Mouse (Mus musculus) heart, embryonic 14.5 days (tissue): Measurements from ENCODE around the gene Cftr. TPM values are rescaled to one million over a fixed set of nuclear protein-coding genes. Genes with fewer than 3 reads are reported as not detected.

Experiments
- ATAC-seq: fragments of 200-750 bp; cut with Nextera tagmentation; 2 replicates; pipeline ENCODE4 v1.8.0; 2017; ENCODE audit warnings: low read depth, moderate TSS enrichment; ENCODE audit not compliant: insufficient number of reproducible peaks, insufficient read depth, low FRiP score
- H3K27ac ChIP-seq, 2 experiments: fragments of 200-500 bp in 1 of 2; fragments of 300-500 bp in 1 of 2; sonication (generic) in 1 of 2; replicated peaks in 1 of 2; 2 replicates each; pipeline ENCODE4 v1.5.1; 2012 to 2014; ENCODE audit warnings: low read depth in 2 of 2, low read length in 2 of 2, control low read depth in 1 of 2, mild to moderate bottlenecking in 1 of 2, mixed read lengths in 1 of 2; ENCODE audit not compliant: control insufficient read depth in 1 of 2, insufficient read depth in 1 of 2
- H3K27me3 ChIP-seq: fragments of 300-500 bp; sonication (generic); 2 replicates; pipeline ENCODE4 v1.6.1; 2014; ENCODE audit warnings: mild to moderate bottlenecking, low read length, control low read depth; ENCODE audit not compliant: control insufficient read depth, insufficient read depth
- H3K36me3 ChIP-seq: fragments of 300-500 bp; sonication (generic); 2 replicates; pipeline ENCODE4 v1.6.1; 2014; ENCODE audit warnings: mild to moderate bottlenecking, control low read depth, low read length, mixed read lengths; ENCODE audit not compliant: control insufficient read depth, insufficient read depth
- H3K4me1 ChIP-seq, 2 experiments: fragments of 200-500 bp in 1 of 2; fragments of 300-500 bp in 1 of 2; sonication (generic) in 1 of 2; 2 replicates each; pipeline ENCODE4 v1.6.1; 2012 to 2014; ENCODE audit warnings: low read length in 2 of 2, control low read depth in 1 of 2, mixed read lengths in 1 of 2; ENCODE audit not compliant: control insufficient read depth in 2 of 2, insufficient read depth in 2 of 2
- H3K4me2 ChIP-seq: fragments of 300-500 bp; sonication (generic); 2 replicates; pipeline ENCODE4 v1.6.1; 2014; ENCODE audit warnings: mild to moderate bottlenecking, low read length
- H3K4me3 ChIP-seq, 2 experiments: fragments of 200-500 bp in 1 of 2; fragments of 300-500 bp in 1 of 2; sonication (generic) in 1 of 2; 2 replicates each; pipeline ENCODE4 v1.5.1; 2012 to 2014; ENCODE audit warnings: low read length in 2 of 2, mild to moderate bottlenecking in 2 of 2, control low read depth in 1 of 2, low read depth in 1 of 2, moderate library complexity in 1 of 2; ENCODE audit not compliant: control insufficient read depth in 1 of 2, insufficient read depth in 1 of 2
- H3K9ac ChIP-seq: fragments of 300-500 bp; sonication (generic); 2 replicates; pipeline ENCODE4 v1.6.1; 2014; ENCODE audit warnings: mild to moderate bottlenecking, low read length
- H3K9me3 ChIP-seq: fragments of 300-500 bp; sonication (generic); 2 replicates; pipeline ENCODE4 v1.6.1; 2016; ENCODE audit warnings: low read length, control low read depth; ENCODE audit not compliant: control insufficient read depth
- WGBS: fragments of 180-500 bp; shearing (Covaris S2); extraction: QIAGEN DNeasy Blood & Tissue Kit; methylation state at CpG from one replicate; pipeline ENCODE4 v1.1.7; 2014; 5-methylcytosine and 5-hydroxymethylcytosine counted together
- polyA plus RNA-seq: library from polyadenylated mRNA; unstranded; fragments of >200 nt; fragmentation: Nextera tagmentation; extraction: Ambion mirVana; gene quantifications from 2 replicates; pipeline ENCODE4 v1.2.1, GENCODE M21; 2014

The Cftr gene
- polyA plus RNA-seq, 1 experiment from 2014 or later = 0.15 TPM

DNA sequence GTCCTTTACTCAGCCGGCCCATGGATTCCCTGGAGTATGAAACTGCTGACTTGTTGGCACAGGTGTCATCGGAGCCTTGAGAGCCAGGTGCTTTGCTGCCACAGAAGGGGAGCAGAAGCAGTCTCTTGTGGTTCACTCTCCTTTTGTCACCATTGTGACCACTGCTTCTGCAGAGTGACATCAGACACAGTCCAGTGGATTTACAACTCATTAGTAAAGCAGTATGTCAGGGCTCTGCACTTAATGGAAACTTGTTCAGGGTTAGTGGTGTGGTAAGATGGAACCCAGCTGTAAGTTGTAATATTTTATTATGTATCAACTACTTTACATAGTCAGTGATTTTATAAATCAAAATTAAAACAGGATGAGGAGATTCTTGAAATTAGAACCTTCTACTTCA is 7.0 kb downstream of the Cftr start:
- no peak for ATAC-seq
- no peak overlapping the region for H3K4me2 ChIP-seq
- H3K9me3 ChIP-seq = no peaks in the 10 kb centered on the region
- H3K4me3 ChIP-seq = no peak overlapping the region
- H3K27me3 ChIP-seq = no peaks in the 10 kb centered on the region
- WGBS = 80% methylated on average over 2 of the region's 2 CpGs
- H3K36me3 ChIP-seq = no peaks in the 10 kb centered on the region
- no peak overlapping the region for H3K27ac ChIP-seq
- H3K9ac ChIP-seq = no peak overlapping the region
- no peaks in the 10 kb centered on the region for H3K4me1 ChIP-seq

DNA sequence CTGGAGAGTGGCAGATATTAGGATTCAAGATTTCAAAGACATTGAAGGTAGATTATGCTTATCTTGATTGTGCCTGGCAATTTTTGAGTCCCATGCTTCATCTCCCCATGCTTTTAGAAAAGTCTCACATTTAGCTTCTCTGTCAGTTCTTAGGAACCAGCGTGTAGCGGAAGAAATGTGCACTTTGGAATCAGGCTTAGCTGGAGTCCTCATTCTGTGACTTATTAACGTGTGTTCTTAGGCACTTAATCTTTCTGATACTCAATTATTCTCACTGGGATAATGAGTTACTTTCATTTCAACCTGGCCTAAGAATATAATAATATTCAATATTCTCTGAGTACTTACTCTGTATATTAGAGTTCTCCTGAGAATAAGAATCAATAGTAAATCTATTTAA is 10.2 kb downstream of the Cftr start:
- Histone ChIP-seq H3K4me3 (no peak overlapping the region), H3K4me1 (no peaks in the 10 kb centered on the region), H3K4me2 (no peak overlapping the region), H3K27ac (no peak overlapping the region), H3K27me3 (no peaks in the 10 kb centered on the region), H3K9ac (no peak overlapping the region), H3K9me3 (no peaks in the 10 kb centered on the region), H3K36me3 (no peaks in the 10 kb centered on the region)
- ATAC-seq = no peak
- 81% methylated on average over 3 of the region's 3 CpGs for WGBS

DNA sequence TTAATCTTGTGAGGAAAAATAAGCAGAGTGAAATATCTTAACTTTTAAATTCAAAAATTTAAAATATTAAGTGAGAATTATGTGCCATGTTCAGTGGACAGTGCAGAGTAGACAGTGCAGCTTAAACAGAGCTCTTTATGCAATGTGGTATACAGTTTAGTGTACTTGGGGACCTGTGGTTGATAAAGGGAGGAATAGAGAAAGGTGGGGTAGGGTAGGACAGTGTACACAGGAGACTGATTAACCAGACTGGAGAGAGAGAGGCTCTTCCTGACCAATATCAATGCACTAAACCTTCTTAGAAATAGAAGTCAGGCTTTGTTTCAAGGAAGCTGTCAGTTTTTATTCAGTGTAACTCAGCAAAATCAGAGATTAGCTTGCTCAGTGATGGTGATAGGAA is 12.4 kb downstream of the Cftr start:
- Histone ChIP-seq H3K27me3 (no peaks in the 10 kb centered on the region), H3K4me1 (no peaks in the 10 kb centered on the region), H3K9ac (no peak overlapping the region), H3K9me3 (no peaks in the 10 kb centered on the region), H3K4me2 (no peak overlapping the region), H3K27ac (no peak overlapping the region), H3K36me3 (no peaks in the 10 kb centered on the region), H3K4me3 (no peak overlapping the region)
- no peak for ATAC-seq

DNA sequence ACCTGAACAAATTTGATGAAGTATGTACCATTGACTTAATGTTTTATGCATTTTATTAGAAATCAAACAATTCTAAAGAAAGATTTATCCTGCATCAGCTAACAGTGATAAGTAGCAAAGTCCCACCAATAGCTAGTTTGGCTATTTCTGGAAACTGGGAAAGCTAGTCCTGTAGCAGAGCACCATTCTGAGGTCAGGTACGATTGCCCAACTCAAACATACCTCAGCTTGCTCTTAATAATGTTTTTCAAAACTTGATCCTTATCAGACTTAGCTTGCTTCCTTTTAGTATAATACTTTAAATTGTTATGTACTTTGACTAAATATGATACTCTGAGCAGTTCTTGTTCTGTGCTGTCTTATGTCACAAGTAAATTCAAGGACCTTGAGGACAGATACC is 50.2 kb downstream of the Cftr start:
- no peak for ATAC-seq
- WGBS = 31% methylated on average over 1 of the region's 1 CpGs
- no peak overlapping the region for H3K27ac ChIP-seq
- H3K9ac ChIP-seq = no peak overlapping the region
- H3K4me2 ChIP-seq = no peak overlapping the region
- H3K4me1 ChIP-seq = peaks cover 0 to 2% of the 10 kb centered on the region in 2 experiments; a peak in 1 of 4 replicates
- no peaks in the 10 kb centered on the region for H3K9me3 ChIP-seq
- no peaks in the 10 kb centered on the region for H3K36me3 ChIP-seq
- H3K27me3 ChIP-seq = no peaks in the 10 kb centered on the region
- no peak overlapping the region for H3K4me3 ChIP-seq

DNA sequence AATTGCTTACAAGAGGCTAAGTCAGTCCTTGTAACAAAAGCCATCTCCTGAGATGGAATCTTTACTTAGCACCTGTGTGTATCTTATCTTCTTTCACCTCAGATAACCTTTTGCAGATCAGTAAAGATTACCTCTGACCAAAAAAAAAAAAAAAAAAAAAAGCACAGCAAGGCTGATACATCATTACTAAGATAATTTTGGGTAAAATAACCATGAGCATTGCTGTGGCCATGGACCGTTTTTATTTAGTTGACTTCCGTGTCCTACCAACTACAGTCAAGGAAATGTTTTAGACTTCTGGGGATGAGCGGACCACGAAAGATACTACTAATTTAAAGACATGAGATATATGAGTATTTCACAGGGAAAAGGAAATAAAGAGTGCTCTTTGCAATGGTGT is 52.7 kb downstream of the Cftr start:
- Histone ChIP-seq H3K27ac (no peak overlapping the region), H3K36me3 (no peaks in the 10 kb centered on the region), H3K4me3 (no peak overlapping the region), H3K9me3 (no peaks in the 10 kb centered on the region), H3K9ac (no peak overlapping the region), H3K4me2 (no peak overlapping the region), H3K27me3 (no peaks in the 10 kb centered on the region), H3K4me1 (peaks cover 0 to 2% of the 10 kb centered on the region in 2 experiments; a peak in 1 of 4 replicates)
- no peak for ATAC-seq
- WGBS = 90% methylated on average over 4 of the region's 4 CpGs

DNA sequence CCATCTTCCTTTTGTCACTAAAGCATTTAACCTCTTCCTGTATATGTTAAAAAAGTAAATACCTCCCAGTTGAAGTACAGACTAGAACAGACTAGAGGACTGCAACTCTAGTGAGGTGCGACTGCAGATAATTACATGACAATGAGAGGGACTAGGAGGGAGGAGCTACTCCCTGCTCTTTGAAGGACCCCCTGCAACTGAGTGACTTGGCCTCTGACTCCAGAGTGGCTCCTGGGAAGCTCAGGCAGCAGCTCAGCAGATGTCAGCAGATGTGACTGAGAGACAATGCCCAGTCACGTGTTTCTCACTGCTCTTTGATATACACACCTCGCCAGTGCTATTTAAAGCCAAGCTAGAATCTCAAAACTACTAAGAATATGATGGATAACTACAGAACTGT is 54.7 kb downstream of the Cftr start:
- H3K4me3 ChIP-seq = no peak overlapping the region

DNA sequence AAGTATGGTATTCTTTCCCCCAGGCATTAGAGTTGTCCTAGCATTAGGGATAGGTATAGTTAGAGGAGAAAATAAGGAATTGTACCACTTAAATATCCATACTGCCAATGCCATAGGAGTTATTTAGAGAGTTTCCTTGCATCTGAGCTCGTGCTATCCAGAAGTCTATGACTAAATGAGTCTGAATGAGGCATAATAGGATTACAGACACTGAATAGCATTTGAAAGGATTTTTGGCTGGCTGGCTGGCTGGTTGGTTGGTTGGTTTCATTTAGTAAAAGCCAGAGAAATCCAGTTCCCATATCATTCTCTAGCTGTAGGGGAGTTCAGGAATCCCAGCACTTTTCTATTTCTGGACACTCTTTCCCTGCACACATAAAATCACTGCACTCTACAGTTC is 76.0 kb downstream of the Cftr start:
- H3K36me3 ChIP-seq = no peaks in the 10 kb centered on the region
- H3K27me3 ChIP-seq = no peaks in the 10 kb centered on the region
- no peak overlapping the region for H3K27ac ChIP-seq
- no peak for ATAC-seq
- WGBS = 58% methylated on average over 1 of the region's 1 CpGs
- H3K9me3 ChIP-seq = no peaks in the 10 kb centered on the region
- H3K4me1 ChIP-seq = no peaks in the 10 kb centered on the region
- H3K9ac ChIP-seq = no peak overlapping the region
- no peak overlapping the region for H3K4me3 ChIP-seq
- H3K4me2 ChIP-seq = no peak overlapping the region

More for the DNA sequence above, 54.7 kb downstream of the Cftr start:
- H3K9me3 ChIP-seq = no peaks in the 10 kb centered on the region
- H3K27ac ChIP-seq = no peak overlapping the region
- ATAC-seq = no peak
- no peak overlapping the region for H3K4me2 ChIP-seq
- H3K4me1 ChIP-seq = peaks cover 0 to 2% of the 10 kb centered on the region in 2 experiments; a peak in 1 of 4 replicates
- no peaks in the 10 kb centered on the region for H3K27me3 ChIP-seq
- no peaks in the 10 kb centered on the region for H3K36me3 ChIP-seq
- WGBS = 11% methylated on average over 3 of the region's 3 CpGs
- H3K9ac ChIP-seq = no peak overlapping the region

DNA sequence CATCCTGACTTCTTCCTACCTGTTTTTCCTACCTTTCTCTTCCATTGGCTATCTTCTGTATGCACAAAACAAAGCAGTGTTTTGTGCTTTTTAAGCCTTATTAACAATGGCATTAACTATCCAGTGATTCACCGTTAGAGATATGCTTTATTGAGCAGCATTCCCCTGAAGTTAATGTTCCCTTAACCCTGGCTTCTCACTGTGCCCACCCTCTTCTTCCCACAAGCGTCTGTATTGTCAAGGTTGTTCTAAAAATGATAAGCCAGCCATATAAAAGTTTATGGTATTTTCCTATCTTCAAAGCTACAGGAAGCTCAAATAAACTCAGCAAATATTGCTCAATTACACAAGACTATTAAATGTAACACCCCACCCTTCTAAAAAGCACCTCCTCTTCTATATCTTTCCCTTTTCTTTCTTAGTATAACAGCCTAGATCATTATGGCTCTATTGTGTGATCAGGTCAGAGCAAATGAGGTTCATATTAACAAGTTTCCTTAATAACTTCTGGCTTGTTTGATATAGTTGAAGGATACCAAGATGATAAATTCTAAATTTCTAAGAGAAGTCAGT is 77.5 kb downstream of the Cftr start:
- Histone ChIP-seq H3K4me1 (no peaks in the 10 kb centered on the region), H3K9ac (no peak overlapping the region), H3K36me3 (no peaks in the 10 kb centered on the region), H3K4me2 (no peak overlapping the region), H3K4me3 (no peak overlapping the region), H3K9me3 (no peaks in the 10 kb centered on the region), H3K27ac (no peak overlapping the region), H3K27me3 (no peaks in the 10 kb centered on the region)
- WGBS = 65% methylated on average over 2 of the region's 2 CpGs
- no peak for ATAC-seq
